Mouse (Mus musculus) right cerebral cortex, postnatal 25 days (tissue): Measurements from ENCODE around the gene Itgax.
A peak's percentile ranks its signal among the peaks of the same experiment; 100 is the strongest.
"Not testable (repeated sequence)": the region's sequence is repeated elsewhere in the genome, so short reads cannot be mapped to it uniquely, and the experiment has no call there.

ENCODE experiments used
- DNase-seq: peaks from one replicate; pipeline ENCODE4 v3.0.0; 2022

The Itgax gene

DNA sequence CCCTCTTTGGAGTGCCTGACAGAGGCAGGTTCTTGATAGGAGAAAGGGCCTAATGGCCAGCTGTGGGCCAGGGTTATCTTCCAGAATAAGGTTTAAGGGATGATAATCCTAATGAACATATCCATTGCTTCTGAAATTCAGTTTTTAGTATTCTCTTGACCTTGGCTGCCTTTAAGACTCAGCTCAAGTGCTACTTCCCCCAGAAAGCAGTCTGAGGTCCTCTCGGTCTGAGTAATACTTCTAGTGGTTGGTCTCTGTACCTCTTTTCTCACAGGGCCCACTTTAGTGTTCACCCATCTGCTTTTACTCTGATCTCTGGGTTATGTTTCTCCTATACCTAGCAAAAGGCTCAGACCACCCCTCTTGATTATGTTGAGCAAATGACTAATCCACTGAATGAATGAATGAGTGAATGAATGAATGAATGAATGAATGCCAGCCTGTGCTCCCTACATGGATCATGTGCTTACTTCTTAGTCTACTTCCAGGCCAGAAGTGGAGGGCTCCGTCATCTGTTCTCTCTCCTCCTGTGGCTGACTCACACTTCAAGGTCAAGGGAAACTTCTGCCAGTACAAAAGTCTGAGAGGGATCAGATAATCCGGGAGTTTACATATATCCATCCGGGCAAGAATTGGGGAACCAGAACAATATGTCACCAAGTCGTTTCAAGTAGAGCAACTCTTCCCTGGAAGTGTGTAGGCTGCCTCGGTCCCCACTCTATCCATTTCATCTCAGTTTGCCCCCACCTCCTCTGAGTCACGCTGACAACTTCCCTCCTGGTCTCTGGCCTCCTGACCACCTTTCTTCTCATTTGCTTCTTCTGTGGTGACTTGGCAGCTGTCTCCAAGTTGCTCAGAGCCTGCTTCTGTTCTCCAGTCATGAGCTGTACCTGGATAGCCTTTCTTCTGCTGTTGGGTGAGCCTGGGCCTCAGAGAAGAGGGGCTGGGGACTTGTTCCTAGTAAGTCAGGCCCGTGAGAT lies at the start of gene Itgax:
Gene Itgax, plus strand, starts transcription at position 807 of the 980 bp plus-strand sequence.
- no peak for DNase-seq

DNA sequence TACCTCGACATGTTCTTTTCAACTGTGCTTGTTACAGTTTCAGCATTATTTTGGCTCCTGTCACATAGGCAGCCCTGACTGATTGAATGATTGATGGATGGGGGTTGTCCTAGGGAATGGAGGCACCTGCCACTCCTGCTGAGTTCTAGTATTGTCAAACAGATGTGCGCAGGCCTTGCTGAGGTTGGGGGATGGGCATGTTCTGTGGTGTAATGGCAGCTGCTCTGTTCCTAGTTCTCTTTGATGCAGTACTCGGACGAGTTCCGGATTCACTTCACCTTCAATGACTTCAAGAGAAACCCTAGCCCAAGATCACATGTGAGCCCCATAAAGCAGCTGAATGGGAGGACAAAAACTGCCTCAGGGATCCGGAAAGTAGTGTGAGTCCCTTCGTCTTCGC lies 49.3 kb upstream of the Itgax start:
- DNase-seq, result no peak

DNA sequence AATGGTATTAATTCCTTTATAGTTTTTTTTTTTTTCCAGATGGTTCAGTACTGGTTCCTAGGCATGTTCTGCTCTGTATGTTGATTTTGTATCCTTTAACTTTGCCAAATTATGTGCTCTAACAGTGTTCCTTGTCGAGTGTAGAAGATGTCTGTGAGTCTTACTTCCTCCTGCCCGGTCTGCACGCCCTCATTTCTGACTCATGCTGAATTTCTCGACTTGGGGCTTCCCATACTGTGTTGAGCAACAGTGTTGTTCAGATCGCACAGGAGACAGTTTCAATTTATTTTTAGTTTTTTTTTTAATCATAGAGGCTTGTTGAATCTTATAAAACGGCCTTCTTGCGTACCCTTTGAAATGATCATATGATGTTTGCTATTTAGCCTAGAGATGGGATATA lies 40.2 kb upstream of the Itgax start:
- peak; percentile 17 for DNase-seq

DNA sequence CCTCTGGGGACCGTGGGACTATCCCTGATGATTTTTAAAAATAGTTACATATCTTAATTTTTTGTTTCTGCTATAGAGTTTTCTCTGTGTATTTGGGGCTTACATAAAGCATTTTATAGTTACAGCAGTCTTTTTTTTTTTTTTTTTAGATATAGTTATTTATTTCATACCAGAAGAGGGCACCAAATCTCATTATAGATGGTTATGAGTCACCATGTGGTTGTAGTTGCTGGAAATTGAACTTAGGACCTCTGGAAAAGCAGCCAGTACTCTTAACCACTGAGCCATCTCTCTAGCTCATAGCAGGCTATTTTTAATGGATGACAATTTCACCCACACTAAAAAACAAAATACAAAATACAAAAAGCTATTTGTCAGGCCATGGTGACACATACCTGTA lies 31.2 kb upstream of the Itgax start:
- DNase-seq, result no peak

DNA sequence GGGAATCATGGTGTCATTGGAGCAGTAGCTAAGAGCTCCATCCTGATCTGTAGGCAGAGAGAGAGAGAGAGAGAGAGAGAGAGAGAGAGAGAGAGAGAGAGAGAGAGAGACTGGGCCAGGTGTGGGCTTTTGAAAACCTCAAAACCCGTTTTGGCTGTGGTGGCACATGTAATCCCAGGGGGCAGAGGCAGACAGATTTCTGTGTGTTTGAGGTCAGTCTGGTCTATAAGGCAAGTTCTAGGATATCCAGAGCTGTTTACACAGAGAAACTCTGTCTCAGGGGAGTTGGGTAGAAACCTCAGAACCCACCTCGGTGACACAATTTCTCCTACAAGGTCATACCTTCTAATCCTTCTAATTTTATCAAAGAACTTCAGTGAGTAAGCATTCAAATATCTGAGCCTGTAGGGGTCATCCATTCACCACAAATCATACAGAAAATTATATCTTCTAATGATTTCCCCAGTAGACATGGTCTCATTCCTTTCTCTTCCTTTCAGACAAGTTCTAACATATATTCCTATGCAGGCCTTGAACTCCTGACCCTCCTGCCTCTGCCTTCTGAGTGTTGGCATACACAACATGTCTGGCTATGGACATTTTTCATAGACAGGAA lies 28.5 kb upstream of the Itgax start:
- DNase-seq, result no peak

DNA sequence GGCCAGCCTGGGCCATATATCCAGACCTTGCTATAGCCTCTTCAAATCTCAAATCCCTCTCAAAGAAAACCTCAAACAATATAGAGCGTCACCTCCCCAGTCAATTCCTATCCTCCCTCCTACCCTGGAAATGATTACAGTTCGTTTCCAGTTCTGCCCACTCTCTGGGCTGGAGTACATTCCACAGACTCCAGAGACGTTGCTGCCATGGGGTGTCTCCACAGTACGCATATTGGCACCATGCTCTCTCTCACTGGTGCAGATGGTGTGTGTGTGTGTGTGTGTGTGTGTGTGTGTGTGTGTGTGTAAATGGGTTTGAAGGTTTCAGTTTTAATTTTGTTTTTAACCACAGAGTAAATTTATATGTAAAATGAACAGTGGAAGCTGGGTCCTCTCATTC lies 24.1 kb upstream of the Itgax start:
- DNase-seq, result no peak

DNA sequence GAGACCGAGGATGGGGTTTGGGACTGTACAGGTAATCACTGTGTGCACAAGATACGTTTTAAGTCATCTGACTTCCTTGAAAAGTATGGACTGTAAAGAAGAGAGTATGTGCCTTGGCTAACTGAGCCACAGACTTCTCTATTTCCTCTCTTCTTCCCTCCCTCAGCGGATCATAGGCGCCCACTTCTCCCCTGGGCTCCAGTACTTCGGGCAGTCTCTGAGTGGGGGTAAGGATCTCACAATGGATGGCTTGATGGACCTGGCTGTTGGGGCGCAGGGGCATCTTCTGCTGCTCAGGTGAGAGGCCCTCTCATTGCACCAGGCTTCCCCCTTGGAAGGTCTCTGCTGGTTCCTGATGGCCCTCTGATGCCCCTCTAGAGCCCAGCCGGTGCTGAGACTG lies 21.9 kb upstream of the Itgax start:
- no peak for DNase-seq

DNA sequence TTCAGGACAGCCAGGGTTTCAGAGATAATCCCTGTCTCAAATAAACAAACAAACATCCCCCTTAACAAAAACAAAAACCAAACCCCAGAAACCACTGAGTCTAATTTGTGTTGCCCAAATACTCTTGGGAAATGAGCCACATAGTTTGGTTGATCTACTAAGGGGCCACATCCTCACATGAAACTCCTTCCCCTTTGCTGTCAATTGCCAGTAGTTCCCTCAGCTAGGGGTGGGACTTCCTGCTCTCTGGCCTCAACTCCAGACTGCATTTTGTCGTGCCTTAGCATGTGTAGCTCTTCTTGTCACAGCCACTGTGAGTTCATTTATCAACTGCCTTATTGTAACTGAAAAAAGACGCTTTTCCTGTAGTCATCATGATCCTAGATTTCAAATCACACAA lies 19.0 kb upstream of the Itgax start:
- DNase-seq, result no peak

DNA sequence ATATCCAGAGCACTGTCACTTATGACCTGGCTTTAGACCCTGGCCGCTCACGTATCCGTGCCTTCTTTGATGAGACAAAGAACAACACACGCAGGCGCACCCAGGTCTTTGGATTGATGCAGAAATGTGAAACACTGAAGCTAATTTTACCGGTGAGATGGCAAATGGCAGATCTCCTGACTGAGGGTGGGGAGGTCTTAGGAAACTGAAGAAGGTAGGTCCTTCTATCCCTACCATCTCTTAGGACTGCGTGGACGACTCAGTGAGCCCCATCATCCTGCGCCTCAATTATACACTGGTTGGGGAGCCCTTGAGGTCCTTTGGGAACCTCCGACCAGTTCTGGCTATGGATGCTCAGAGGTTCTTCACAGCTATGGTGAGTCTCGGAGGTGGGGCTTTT lies 17.2 kb upstream of the Itgax start:
- no peak for DNase-seq

DNA sequence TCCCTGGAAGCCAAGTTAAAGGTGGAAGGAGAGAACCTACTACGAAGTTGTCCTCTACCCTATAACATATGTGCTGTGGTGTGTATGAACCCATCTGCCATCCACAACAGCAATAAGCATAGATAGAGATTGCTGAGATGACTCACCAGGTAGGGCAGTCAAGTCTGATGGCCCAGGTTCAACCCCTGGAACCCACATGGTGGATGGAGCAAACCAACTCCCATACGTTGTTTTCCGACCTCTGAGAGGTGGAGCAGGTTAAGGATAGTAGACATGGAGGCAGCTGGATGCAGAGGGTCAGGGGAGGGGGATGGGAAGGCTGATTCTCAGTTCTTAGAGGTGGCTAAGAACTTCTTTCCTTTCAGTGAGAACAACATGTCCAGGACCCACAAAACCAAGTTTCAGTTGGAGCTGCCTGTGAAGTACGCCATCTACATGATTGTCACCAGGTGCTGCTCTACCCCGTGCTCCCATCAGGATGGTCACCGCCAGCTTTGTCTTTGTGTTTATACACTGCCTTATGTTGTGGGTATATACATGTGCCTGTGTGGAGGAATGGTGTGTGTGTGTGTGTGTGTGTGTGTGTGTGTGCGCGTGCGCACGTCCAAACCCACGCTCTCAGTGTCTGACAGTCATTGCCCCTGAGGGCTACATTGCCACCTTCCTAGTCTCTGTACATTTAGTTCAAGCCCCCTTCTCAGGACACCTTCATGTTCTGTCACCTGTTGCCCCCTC lies 14.8 kb upstream of the Itgax start:
- no peak for DNase-seq

DNA sequence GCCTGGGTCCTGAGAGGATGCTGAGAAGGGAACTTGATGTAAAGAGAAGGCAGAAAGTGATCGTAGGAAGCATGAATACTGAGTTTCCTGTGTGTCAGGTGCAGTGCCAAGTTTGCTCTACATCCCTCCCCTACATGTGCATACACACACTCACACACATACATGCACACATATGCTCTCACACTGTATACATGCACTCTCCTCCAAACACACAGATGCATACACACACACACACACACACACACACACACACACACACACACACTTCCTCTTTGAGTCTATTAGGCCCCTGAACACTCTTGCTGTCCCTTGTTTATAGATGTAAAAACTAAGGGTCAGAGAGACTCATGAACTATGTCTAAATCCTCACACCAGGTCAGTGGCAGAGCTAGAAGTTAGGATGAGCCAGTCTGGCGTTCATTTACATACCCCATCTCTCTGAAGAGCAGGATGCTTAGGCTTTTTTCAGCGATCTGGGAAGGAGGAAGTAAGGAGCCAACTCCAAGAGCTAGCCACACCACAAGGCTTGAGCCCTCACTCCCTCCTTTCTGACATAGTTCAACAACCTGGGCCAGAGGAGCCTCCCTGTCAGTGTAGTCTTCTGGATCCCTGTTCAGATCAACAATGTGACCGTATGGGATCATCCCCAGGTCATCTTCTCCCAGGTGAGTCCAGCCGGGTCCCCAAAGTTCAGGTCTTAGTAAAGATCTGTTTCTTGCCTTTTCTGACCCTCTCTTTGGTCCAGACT lies 14.0 kb upstream of the Itgax start:
- no peak for DNase-seq

DNA sequence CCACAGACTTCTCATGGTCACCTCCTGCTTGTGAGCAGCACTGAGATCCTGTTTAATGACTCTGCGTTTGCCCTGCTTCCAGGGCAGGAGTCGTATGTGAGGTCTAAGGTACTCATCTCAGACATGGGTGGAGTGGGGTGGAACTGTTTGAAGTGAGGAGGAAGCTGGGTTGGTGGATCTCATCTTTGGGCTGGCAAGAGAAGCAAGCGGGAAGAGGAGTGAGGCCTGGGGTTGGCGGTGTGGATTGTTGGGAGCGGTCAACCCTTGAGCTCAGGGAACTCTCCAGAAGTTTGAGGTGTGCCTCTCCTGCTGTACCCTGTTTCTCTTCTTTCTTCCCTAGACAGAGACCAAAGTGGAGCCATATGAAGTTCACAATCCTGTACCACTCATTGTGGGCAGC lies 13.0 kb upstream of the Itgax start:
- DNase-seq, result no peak

DNA sequence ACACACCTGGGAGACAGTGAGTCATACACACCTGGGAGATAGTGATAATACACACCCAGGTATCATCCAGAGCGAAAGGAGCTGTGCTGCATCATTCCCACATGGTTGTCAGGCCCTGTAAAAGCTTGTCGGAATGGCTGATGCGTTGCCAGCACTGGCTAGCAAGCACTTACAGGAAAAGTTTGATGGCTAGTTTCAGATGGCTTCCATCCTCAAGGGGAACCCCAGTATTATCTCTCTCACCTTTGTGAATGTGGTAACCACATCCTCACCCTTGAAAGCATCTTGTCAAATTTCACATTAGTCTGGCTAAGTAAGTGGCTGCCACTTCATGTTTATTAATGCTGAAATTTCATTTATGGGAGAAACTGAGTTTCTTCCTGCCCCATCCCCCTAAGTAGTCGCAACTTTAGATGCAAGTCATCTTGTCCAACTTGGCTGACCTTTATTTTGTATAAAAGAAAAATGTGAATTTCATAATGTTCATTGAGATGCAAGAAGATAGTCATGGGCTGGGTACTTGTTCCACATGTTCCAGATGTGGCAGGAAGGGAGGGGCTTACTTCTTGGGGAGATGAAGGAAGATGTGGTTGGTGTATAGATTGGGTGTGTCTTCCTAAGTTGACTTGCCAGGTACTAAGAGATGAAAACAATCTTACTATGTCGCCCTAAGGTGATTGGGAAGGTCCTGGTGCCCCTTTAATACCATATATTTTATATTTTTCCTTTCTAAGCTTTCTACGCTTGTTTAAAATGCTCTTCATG lies 9.4 kb upstream of the Itgax start:
- DNase-seq, result no peak

DNA sequence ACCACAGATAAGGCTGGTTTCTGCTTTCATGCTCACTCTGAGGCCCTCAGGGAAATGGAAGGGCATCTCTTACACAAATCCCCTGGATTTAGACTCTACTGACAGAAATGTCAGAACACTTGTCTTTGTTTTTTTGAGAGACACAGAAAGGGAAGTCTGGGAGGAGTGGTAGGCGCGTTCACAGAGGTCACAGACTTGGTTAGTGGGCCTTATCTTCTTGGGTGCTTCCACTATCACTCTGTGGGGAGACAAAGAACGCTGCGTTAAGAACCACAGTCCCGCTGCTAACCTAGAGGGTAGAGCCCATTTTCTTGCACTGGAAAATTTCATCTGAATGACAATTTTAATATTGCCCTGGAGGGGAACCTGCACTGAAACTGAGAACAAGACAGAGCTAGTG lies 2.8 kb downstream of the Itgax start:
- DNase-seq, result no peak

DNA sequence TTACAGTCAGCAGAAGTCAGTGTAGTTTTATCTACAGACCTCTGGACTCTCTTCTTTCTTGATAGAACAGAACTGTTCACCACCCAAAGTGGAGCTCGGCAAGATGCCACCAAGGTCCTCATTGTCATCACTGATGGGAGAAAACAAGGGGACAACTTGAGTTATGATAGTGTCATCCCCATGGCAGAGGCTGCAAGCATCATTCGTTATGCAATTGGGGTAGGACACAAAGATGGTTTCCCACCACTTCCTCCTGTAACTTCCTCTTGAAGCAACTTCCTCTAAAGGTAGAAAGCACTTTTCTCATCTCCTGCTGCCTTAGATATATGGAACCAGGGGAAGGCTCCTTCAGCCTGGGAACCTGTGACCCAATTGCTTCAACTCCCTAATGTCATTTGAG lies 4.2 kb downstream of the Itgax start:
- DNase-seq, result no peak

DNA sequence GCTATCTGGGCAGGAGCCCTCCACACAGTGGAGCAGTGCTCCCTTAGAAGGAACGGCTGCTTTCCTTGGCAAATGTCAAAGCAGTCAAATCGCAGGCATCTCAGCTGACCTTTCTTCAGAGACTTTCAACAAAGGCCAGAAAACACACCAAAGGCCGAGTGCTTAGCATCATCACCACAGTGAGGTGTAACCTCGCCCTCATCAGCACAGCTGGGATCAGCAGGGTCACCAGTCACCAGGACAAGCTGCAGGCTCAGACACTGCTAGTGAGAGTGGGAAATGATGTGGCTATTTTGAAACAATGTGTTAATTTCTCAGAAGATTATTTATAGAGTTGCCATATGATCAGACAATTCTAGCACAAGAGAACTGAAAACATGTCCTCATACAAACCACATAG lies 7.6 kb downstream of the Itgax start:
- no peak for DNase-seq

DNA sequence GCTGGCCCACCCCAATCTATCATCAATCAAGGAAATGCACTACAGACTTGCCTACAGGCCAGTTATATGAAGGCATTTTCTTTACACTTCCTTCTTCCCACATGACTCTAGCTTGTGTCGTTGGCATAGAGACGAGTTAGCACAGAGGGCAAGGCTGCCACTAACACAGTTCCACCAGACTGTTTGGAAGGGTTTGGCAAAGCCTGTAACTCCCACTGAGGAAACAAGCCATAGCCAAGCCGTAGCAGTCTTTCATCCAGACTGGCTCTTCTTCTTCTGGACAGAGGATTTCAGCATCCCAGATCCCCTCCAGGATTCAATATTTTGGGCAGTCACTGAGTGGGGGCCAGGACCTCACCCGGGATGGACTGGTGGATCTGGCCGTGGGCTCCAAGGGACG lies 10.3 kb downstream of the Itgax start:
- DNase-seq, result no peak

DNA sequence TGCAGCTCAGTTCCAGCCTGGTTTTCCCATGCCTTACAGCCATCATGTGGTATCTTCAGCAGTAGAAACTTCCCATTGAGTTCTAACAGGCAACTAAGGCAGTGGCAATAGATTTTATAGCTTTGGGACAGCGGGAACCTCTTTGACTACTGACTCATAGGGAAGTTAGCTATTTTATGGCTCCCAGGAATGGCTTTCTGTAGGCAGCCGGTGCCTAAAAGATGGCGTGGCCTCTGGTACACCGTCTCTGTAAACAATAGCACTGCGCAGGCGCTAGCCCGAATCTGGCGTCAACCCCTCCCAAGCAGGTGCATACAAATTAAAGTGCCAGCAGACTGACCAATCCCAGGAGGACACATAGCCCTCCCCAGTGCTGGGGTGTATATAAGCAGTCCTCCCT lies 21.6 kb downstream of the Itgax start:
- no peak for DNase-seq

DNA sequence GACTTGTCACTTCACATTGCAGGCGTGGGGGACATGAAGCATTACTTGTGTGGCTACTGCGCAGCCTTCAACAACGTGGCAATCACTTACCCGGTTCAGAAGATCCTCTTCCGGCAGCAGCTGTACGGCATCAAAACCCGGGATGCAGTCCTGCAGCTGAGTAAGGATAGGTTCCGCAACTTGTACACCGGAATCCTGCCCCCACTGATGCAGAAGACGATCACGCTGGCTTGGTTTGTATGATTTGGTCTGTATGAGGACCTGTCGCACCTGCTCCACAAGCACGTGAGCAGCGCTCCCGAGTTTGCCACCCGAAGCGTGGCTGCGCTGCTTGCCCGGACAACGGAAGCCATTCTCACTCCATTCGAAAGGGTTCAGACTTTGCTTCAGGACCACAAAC lies 24.7 kb downstream of the Itgax start, which contains the start of gene Itgad:
Gene Itgad, plus strand, starts transcription at position 301 of the 400 bp plus-strand sequence.
- DNase-seq, result no peak

DNA sequence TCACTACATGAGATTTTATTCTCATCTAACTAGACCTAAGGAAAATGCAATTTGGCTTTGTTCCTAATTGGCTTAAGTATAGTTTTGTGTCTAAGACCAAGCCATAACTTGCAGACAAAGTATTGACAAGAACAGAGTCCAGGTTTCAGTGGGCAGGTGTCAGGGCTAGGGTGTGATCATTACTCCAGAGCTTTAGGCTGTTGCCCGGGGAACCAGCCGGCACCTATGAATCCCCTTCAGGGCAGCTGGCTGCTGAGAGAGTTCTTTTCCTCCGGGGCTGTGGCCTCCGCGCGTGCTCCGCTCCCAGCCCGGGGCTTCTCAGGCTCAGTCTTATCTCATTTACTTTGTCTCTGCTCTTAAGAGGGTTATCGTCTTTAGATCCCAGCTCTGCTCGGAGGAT lies 25.6 kb downstream of the Itgax start:
- DNase-seq, result no peak

DNA sequence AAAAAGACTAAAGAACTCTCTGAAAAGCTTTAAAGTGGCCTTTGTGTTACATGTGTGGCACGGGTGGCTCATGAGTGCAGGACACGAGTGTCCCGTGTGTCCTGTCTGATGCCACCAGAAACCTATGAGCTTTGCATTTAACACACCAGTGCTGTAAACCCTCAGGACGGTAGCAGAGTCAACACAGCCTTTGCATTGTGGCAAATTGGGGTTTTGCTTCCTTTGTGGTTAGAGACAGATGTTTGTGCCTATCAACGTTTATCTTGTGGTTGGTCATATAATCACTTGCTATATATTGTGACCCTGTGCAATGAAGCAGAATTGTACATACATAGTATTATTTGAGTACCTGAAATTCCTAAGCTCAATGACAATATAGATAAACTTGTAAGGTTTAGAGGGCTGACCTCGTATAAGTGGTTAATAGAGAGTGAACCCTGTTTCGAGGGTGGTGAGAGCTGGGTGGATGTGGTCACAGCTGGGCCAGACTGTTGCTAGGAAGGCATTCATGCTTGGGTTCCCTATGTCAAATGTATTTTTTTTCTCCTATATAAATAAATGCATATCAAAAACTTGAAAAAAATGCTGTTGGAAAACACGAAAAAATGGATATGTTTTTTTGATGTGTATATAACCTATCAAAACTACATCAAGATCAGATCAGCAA lies 29.5 kb downstream of the Itgax start:
- not testable (repeated sequence) for DNase-seq

DNA sequence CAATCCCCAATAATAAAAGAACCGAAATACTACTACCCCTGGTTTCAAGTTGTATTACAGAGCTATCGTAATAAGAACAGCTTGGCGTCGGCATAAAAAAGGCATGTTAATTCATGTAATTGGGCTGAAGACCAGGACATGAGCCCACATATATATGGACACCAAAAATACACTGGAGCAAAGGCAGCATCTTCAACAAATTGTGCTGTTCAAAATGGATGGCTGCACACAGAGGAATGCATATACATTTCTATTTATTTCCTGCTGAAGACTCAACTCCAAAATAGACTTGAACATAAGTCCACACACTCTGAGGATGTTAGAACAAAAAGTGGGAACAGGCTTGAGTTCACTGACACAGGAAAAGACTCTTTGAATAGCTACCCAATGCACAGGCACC lies 34.7 kb downstream of the Itgax start:
- DNase-seq, result no peak
